Mouse (Mus musculus) thymus, adult 2 months (tissue): ENCODE data around the gene Gm48552.

Source experiments
- CTCF ChIP-seq: fragments of 200-500 bp; IDR thresholded peaks from 2 replicates; pipeline ENCODE4 v1.5.1; 2012; ENCODE audit warnings: mild to moderate bottlenecking, control low read depth, low read length, moderate library complexity, borderline replicate concordance; ENCODE audit not compliant: control insufficient read depth, poor library complexity, insufficient read depth; ENCODE audit errors: extremely low read depth
- POLR2A ChIP-seq: fragments of 200-500 bp; IDR thresholded peaks from 2 replicates; pipeline ENCODE4 v1.6.1; 2012; ENCODE audit warnings: mild to moderate bottlenecking, low read length, control low read depth, moderate library complexity; ENCODE audit not compliant: control insufficient read depth, poor library complexity, insufficient read depth; ENCODE audit errors: extremely low read depth

- no peak for TF ChIP-seq CTCF
- no peak for TF ChIP-seq POLR2A
Measured at GRCm38 (mm10) chr10:81365672-81366476, 22.9 kb upstream of the Gm48552 start, which contains the start of gene 4930404N11Rik.
